Mouse (Mus musculus): ENCODE measurements at regions not wholly inside any gene's neighbourhood (a gene's known extent, or its start where the extent isn't known, plus 50 kb on each side); places are given as distances from the start of the nearest gene placed in this dataset.

- Histone ChIP-seq H3K27me3 (ENCODE audit: control insufficient read depth, insufficient read depth, low read depth, low read length) (no peaks in the 10 kb centered on the region), H3K9me3 (replicated peaks; ENCODE audit: control insufficient read depth, low read length, poor library complexity, severe bottlenecking) (no peaks in the 10 kb centered on the region), H3K4me1 (ENCODE audit: control insufficient read depth, insufficient read depth, low read length) (no peaks in the 10 kb centered on the region), H3K4me3 (ENCODE audit: low read depth, low read length) (no peak overlapping the region), H3K27ac (ENCODE audit: low read length) (no peak overlapping the region), H3K36me3 (ENCODE audit: control insufficient read depth, insufficient read depth, low read length) (no peaks in the 10 kb centered on the region), H3K9ac (ENCODE audit: low read depth, low read length) (no peak overlapping the region), H3K4me2 (ENCODE audit: low read length) (no peak overlapping the region)
- 58% methylated on average over 12 of the region's 12 CpGs for WGBS
- ATAC-seq = no peak
Observed at GRCm38 (mm10) chr8:44744991-44745658, 190.1 kb upstream of the Fat1 start.

- WGBS = 54% methylated on average over 6 of the region's 6 CpGs
- Histone ChIP-seq H3K9me3 (replicated peaks; ENCODE audit: control insufficient read depth, low read length, poor library complexity, severe bottlenecking) (0 out of 2 replicates have a peak, but pooled peaks cover 2% of the 10 kb centered on the region), H3K27me3 (ENCODE audit: control insufficient read depth, insufficient read depth, low read depth, low read length) (no peaks in the 10 kb centered on the region), H3K4me3 (ENCODE audit: low read depth, low read length) (no peak overlapping the region), H3K9ac (ENCODE audit: low read depth, low read length) (no peak overlapping the region), H3K27ac (ENCODE audit: low read length) (no peak overlapping the region), H3K4me1 (ENCODE audit: control insufficient read depth, insufficient read depth, low read length) (no peaks in the 10 kb centered on the region), H3K36me3 (ENCODE audit: control insufficient read depth, insufficient read depth, low read length) (no peaks in the 10 kb centered on the region), H3K4me2 (ENCODE audit: low read length) (no peak overlapping the region)
- ATAC-seq = no peak
Observed at GRCm38 (mm10) chr8:44758727-44759126, 176.5 kb upstream of the Fat1 start.

DNA sequence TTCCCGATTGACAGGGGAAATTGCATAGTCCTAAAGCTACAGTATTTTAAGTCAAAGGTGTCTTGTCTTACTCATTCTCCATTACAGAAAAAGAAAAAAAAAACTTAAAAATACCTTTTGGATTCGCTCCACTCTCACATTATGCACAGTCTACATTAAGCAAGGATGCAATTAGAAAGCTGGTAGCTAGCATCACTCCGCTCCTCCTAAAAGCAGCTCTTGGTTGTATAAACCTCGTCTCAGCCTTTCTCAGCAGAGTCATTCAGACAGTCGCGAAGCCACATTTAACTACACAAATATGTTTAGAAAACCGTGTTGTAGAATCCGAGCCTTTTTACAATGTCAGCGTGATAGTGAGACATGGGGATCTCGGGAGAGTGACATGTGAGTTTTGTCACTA lies 172.5 kb upstream of the Fat1 start:
- no peak overlapping the region for H3K9ac ChIP-seq (ENCODE audit: low read depth, low read length)

DNA sequence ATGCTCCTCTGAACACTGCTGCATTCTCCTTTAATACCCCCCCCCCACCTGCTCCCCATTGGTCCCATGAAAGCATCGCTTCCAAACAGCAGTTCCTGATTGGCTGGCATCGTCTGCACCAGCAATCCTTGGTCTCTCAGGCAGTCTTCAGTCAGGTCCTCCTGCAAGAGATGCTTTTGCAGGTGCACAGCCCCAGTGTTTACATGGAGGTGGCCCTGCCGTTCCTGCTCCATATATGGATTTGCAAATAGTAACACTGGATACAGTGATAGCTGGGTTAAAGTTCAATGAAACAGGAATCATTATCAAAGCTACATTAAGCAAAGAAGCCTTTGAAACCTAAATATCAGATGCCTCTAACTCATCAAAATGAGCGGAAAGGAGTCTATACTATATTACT lies 170.1 kb upstream of the Fat1 start:
- 87% methylated on average over 4 of the region's 4 CpGs for WGBS

More for the DNA sequence above, 172.5 kb upstream of the Fat1 start:
- WGBS = 87% methylated on average over 10 of the region's 10 CpGs
- H3K27ac ChIP-seq (ENCODE audit: low read length) = no peak overlapping the region
- no peaks in the 10 kb centered on the region for H3K36me3 ChIP-seq (ENCODE audit: control insufficient read depth, insufficient read depth, low read length)
- H3K27me3 ChIP-seq (ENCODE audit: control insufficient read depth, insufficient read depth, low read depth, low read length) = no peaks in the 10 kb centered on the region
- no peak overlapping the region for H3K4me3 ChIP-seq (ENCODE audit: low read depth, low read length)
- H3K4me2 ChIP-seq (ENCODE audit: low read length) = no peak overlapping the region
- ATAC-seq = no peak
- H3K9me3 ChIP-seq (replicated peaks; ENCODE audit: control insufficient read depth, low read length, poor library complexity, severe bottlenecking) = no peaks in the 10 kb centered on the region
- no peaks in the 10 kb centered on the region for H3K4me1 ChIP-seq (ENCODE audit: control insufficient read depth, insufficient read depth, low read length)

GRCm38 (mm10) chr8:44765677-44766076 lies 169.6 kb upstream of the Fat1 start:
- no peak overlapping the region for H3K27ac ChIP-seq (ENCODE audit: low read length)
- H3K4me2 ChIP-seq (ENCODE audit: low read length) = no peak overlapping the region
- H3K9me3 ChIP-seq (replicated peaks; ENCODE audit: control insufficient read depth, low read length, poor library complexity, severe bottlenecking) = no peaks in the 10 kb centered on the region
- no peak for ATAC-seq
- no peaks in the 10 kb centered on the region for H3K36me3 ChIP-seq (ENCODE audit: control insufficient read depth, insufficient read depth, low read length)
- no peaks in the 10 kb centered on the region for H3K4me1 ChIP-seq (ENCODE audit: control insufficient read depth, insufficient read depth, low read length)
- H3K9ac ChIP-seq (ENCODE audit: low read depth, low read length) = no peak overlapping the region
- no peaks in the 10 kb centered on the region for H3K27me3 ChIP-seq (ENCODE audit: control insufficient read depth, insufficient read depth, low read depth, low read length)
- WGBS = 72% methylated on average over 5 of the region's 5 CpGs
- no peak overlapping the region for H3K4me3 ChIP-seq (ENCODE audit: low read depth, low read length)

More for the DNA sequence above, 170.1 kb upstream of the Fat1 start:
- Histone ChIP-seq H3K9me3 (replicated peaks; ENCODE audit: control insufficient read depth, low read length, poor library complexity, severe bottlenecking) (no peaks in the 10 kb centered on the region), H3K27ac (ENCODE audit: low read length) (no peak overlapping the region), H3K27me3 (ENCODE audit: control insufficient read depth, insufficient read depth, low read depth, low read length) (no peaks in the 10 kb centered on the region), H3K4me2 (ENCODE audit: low read length) (no peak overlapping the region), H3K4me1 (ENCODE audit: control insufficient read depth, insufficient read depth, low read length) (no peaks in the 10 kb centered on the region), H3K4me3 (ENCODE audit: low read depth, low read length) (no peak overlapping the region), H3K36me3 (ENCODE audit: control insufficient read depth, insufficient read depth, low read length) (no peaks in the 10 kb centered on the region), H3K9ac (ENCODE audit: low read depth, low read length) (no peak overlapping the region)
- ATAC-seq = no peak

- 75% methylated on average over 12 of the region's 12 CpGs for WGBS
- no peak overlapping the region for H3K4me3 ChIP-seq (ENCODE audit: low read depth, low read length)
- no peak for ATAC-seq
- no peaks in the 10 kb centered on the region for H3K36me3 ChIP-seq (ENCODE audit: control insufficient read depth, insufficient read depth, low read length)
- no peak overlapping the region for H3K4me2 ChIP-seq (ENCODE audit: low read length)
- H3K9ac ChIP-seq (ENCODE audit: low read depth, low read length) = no peak overlapping the region
- H3K9me3 ChIP-seq (replicated peaks; ENCODE audit: control insufficient read depth, low read length, poor library complexity, severe bottlenecking) = no peaks in the 10 kb centered on the region
- no peak overlapping the region for H3K27ac ChIP-seq (ENCODE audit: low read length)
- H3K27me3 ChIP-seq (ENCODE audit: control insufficient read depth, insufficient read depth, low read depth, low read length) = no peaks in the 10 kb centered on the region
- no peaks in the 10 kb centered on the region for H3K4me1 ChIP-seq (ENCODE audit: control insufficient read depth, insufficient read depth, low read length)
Observed at GRCm38 (mm10) chr8:44766111-44766873, 169.0 kb upstream of the Fat1 start.

- Histone ChIP-seq H3K9ac (ENCODE audit: low read depth, low read length) (no peak overlapping the region), H3K9me3 (replicated peaks; ENCODE audit: control insufficient read depth, low read length, poor library complexity, severe bottlenecking) (no peaks in the 10 kb centered on the region), H3K4me3 (ENCODE audit: low read depth, low read length) (no peak overlapping the region), H3K27me3 (ENCODE audit: control insufficient read depth, insufficient read depth, low read depth, low read length) (no peaks in the 10 kb centered on the region), H3K27ac (ENCODE audit: low read length) (no peak overlapping the region), H3K36me3 (ENCODE audit: control insufficient read depth, insufficient read depth, low read length) (no peaks in the 10 kb centered on the region), H3K4me2 (ENCODE audit: low read length) (no peak overlapping the region), H3K4me1 (ENCODE audit: control insufficient read depth, insufficient read depth, low read length) (no peaks in the 10 kb centered on the region)
- ATAC-seq = no peak
- 83% methylated on average over 4 of the region's 4 CpGs for WGBS
Observed at GRCm38 (mm10) chr8:44767271-44767670, 168.0 kb upstream of the Fat1 start.

DNA sequence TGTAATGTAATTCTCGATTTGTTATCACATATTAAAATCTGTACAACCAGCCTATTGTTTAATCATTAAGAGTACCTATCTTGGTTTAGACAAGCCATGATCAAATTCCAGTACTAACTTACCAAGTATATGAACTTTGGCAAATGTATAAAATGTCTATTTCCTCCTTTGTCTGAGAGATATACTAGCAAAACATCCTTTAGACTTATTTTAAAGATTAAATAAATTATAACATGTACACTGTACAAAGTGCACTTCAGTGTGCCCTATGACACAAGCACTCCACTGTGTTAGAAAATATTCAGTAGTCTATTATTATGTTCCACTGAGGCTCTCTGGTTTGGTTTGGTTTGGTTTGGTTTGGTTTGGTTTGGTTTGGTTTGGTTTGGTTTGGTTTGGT lies 156.0 kb upstream of the Fat1 start:
- Histone ChIP-seq H3K9ac (ENCODE audit: low read depth, low read length) (no peak overlapping the region), H3K4me3 (ENCODE audit: low read depth, low read length) (no peak overlapping the region), H3K4me1 (ENCODE audit: control insufficient read depth, insufficient read depth, low read length) (no peaks in the 10 kb centered on the region), H3K27me3 (ENCODE audit: control insufficient read depth, insufficient read depth, low read depth, low read length) (no peaks in the 10 kb centered on the region), H3K9me3 (replicated peaks; ENCODE audit: control insufficient read depth, low read length, poor library complexity, severe bottlenecking) (no peaks in the 10 kb centered on the region), H3K4me2 (ENCODE audit: low read length) (no peak overlapping the region), H3K27ac (ENCODE audit: low read length) (no peak overlapping the region), H3K36me3 (ENCODE audit: control insufficient read depth, insufficient read depth, low read length) (no peaks in the 10 kb centered on the region)
- 90% methylated on average over 1 of the region's 1 CpGs for WGBS
- no peak for ATAC-seq

GRCm38 (mm10) chr8:44782421-44782820 lies 152.8 kb upstream of the Fat1 start:
- no peak overlapping the region for H3K9ac ChIP-seq (ENCODE audit: low read depth, low read length)
- H3K4me2 ChIP-seq (ENCODE audit: low read length) = no peak overlapping the region
- H3K27ac ChIP-seq (ENCODE audit: low read length) = no peak overlapping the region
- WGBS = 96% methylated on average over 9 of the region's 9 CpGs
- H3K4me1 ChIP-seq (ENCODE audit: control insufficient read depth, insufficient read depth, low read length) = no peaks in the 10 kb centered on the region
- no peaks in the 10 kb centered on the region for H3K36me3 ChIP-seq (ENCODE audit: control insufficient read depth, insufficient read depth, low read length)
- no peak overlapping the region for H3K4me3 ChIP-seq (ENCODE audit: low read depth, low read length)
- ATAC-seq = no peak
- H3K9me3 ChIP-seq (replicated peaks; ENCODE audit: control insufficient read depth, low read length, poor library complexity, severe bottlenecking) = no peaks in the 10 kb centered on the region
- H3K27me3 ChIP-seq (ENCODE audit: control insufficient read depth, insufficient read depth, low read depth, low read length) = no peaks in the 10 kb centered on the region
